Mouse (Mus musculus): Measurements from ENCODE around the gene Mrpl33.

The Mrpl33 gene

DNA sequence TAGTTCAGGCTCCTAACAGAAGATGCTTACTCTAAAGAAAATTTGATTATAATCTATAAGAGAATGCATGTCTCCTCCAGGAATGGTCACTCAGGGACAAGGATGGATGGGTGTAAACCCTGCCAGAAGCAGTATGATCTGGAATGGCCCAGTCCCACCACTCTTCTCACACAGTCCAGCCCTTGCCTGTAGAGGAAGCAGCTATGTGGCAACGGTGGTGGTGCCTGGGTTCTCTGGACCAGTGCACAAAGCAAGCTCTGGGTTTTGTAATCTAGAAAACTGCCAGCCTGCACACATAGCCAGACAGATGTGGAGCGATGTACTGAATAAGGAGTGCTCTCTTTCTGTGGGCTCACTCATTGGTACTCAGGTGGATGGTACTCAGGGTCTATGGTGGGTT, 43.8 kb downstream of the Mrpl33 start:
- DNase-seq (ENCODE audit: low read depth, low spot score), result no peak

DNA sequence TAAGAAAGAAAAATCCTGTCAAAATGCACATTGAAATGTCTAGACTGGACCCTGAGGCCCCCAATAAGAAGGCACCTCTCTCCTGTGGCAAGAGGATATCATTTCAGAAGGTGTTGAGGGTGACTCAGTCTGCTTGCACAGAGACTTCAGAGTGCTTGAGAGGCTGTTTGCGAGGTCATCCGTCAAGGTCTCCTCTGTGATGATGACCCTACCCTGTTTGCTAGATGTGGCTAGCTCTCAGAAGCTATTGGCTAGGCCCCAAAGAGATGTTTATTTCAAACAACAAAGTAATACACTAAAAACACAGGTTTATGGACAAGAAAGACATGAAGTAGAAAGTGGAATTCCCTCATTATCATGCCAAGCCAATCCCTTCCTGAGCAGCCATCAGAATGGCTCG, 45.6 kb downstream of the Mrpl33 start:
- no peak for DNase-seq (ENCODE audit: low read depth, low spot score)

DNA sequence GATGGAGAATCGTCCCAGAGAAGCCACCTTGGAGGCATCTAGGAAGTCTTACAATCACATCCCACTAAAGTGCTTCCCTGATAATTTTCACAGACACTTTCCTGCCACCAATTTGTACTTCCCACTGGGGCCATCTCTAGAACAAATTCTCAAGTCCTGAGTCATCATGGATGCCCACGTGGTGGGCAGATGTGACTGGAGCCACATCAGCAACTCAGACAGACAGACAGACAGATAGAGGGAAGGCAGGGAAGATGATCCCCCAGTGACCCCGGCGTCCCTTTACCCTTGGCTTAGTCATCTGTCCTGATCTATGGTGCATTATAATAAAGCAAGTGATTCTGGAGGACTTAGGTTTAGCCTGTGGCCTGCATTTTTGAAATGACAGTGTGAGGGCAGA, 47.5 kb downstream of the Mrpl33 start:
- DNase-seq (ENCODE audit: low read depth, low spot score), result no peak

DNA sequence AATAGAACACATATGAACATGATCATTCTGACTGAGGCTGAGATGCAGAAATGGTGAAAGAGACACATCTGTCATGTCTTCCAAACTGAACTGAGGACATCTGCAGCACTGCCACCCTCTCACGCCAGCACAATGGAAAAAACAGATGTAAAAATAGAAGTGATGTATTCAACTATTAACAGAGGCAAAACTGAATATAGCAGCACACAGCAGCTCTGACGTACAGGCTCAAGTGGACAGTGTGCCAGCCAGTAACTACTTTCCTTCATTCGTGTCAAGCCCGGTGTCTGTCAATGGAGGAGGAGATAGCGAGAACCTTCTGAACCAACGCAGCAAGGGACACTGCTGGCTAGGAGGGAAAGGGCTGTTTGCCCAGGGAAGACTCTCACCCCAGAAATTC, 48.1 kb downstream of the Mrpl33 start:
- DNase-seq (ENCODE audit: low read depth, low spot score), result no peak

DNA sequence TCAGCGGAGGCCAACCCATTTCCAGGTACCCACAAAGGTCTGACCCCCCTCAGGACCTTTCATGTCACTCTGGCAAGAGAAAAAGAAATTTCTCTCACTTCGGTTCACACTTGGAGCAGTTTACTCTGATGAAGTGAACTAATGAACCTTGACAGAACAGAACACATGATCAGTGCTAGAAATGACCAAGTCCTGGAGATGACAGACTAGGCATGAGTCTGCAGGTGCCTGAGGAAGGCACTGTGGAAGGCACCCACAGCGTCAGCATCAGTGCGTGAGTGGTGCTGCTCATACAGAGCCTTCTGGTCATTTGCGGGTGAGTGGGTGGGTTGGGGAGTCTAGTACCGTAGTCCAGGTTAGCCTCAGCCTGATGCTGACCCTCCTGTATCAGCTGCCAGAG, 49.1 kb downstream of the Mrpl33 start:
- no peak for DNase-seq (ENCODE audit: low read depth, low spot score)

DNA sequence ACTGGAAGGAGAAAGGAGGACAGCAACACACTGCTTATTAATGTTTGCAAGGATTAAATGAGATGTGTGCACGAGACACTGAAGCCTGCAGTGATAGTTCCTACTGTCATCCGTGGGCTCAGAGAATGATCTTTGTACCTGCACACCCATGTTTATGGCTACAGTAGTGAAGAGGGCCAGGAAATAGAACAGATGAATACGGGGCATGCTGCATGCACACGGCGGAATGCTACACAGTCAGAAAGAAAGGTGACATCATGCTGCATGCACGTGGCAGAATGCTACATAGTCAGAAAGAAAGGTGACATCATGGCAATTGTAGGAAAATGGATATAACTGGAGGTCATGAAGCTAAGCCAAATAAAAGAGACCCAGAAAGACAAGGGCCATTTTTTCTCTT, 49.8 kb downstream of the Mrpl33 start:
- DNase-seq (ENCODE audit: low read depth, low spot score), result no peak

DNA sequence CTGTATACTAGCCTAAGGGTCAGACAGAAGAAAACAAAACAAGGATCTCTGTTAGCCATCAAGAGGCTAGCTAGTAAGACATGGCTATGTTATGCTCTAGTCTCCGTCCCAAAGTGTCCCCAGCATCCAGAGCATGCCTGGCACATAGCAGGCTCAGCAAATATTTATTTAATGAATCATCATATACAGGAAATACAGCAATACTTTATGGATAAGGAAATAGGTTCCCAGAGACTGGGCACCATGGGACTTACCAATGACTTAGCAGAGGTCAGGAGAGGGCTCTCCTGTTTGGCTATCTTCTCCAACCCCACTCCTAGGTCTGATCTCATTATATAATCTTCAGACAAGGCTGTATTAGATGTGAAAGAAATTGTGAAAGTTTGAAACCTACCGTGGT, 50.6 kb downstream of the Mrpl33 start:
- DNase-seq (ENCODE audit: low read depth, low spot score), result no peak

DNA sequence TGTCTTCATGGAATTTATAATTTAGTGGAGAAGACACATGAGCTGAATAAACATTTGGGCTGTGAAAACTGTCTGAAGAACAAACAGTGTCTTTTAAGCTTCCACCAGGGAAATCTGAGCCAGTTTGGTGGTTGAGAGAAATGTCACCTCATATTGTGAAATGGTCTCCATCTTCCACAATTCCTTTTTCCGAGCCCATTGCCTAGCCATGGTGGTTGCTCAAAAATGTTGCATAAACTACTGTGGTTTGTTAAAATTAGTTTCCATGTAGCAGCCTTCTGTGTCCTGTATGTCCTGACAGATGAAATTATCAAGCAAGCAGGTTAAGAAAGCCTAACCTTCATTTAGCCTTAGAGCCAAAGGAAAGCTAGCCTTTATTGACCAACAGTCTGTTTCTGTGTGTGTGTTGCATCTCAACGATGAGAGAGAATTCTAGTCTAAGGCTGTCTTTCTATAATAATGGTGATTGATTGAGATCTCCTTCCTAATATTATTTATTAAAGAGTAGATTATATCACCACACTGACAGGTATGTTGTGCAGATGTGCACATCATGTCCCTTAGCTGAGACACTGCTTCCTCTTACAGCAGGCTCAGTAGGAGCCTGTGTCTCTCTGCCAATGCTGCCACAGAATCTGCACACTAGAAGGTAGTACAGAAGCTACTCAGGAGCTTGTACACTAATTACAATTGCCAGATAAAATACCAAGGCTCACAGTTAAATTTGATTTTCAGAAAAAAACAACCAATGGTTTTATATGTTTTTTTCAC, 54.0 kb downstream of the Mrpl33 start:
- no peak for DNase-seq (ENCODE audit: low read depth, low spot score)

DNA sequence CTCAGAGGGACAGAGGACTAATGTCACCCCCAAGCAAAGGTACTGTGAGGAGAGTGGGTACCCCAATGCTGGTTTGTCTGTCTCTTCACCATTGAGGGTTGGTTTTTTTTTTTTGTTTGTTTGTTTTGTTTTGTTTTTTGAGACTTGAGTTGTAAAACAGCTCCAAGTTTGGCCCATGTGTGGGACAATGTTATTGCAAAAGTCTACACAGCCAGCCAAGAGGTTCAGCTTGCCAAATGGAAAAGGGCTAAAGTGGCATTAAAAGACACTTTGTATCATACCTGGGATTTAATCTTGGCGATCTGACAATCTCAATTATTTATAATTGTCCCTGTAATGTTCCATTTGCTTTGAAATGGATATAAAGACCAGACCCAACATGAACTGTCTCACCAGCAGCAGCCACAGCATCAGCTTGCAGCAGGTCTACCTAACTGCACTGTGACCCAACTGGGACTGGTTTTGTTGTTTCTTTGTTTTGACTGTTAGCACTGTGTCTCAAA, 59.0 kb downstream of the Mrpl33 start:
- DNase-seq (ENCODE audit: low read depth, low spot score), result no peak

DNA sequence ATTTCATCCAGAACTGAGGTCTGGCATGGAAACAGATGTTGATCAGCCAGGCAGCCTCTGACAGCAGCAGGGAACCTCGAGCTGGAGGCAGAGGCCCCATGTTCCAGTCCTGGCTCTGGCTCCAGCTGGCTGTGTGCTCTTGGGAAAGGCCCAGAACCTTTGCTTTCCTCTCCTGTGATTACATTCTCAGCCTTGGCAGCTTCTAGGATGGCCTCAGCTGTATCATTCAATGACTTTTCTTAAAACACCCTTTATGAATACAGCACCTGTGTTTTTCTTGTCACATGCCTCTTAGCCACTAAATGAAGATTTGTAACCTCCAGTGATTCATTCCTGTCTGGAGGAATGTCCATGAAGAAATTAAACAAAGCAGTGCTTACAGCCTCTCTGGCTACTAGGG, 69.4 kb downstream of the Mrpl33 start:
- DNase-seq (ENCODE audit: low read depth, low spot score), result no peak

DNA sequence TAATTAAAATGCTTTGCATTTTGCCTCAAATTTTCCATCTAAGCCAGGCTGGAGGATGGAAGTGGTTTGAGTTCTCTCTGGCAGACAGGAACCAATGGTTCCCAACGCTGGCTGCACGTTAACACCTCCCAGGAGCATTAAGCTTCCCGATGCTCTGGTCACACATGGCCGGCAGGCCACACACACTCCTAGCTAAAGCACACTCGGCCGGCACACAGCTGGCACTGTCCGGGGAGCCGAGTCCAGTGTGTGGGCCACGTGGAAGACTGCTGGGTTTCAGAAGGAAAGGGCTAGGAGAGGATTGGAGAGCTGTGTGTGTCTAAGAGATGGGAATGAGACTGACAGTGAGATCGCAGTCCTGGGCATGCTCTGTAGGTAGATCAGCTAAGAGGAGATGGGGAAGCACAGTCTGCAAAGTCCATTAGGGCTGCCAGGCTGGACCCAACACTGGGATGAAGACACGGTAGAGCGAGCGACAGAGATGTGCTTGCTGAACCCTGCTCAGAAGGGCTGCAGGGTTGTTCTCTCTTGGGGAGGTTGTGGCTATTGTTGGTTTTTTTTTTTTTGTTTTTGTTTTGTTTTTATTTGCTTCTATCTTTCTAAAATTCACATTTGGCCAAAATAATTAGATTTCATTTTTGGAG, 71.7 kb downstream of the Mrpl33 start:
- DNase-seq (ENCODE audit: low read depth, low spot score), result no peak

DNA sequence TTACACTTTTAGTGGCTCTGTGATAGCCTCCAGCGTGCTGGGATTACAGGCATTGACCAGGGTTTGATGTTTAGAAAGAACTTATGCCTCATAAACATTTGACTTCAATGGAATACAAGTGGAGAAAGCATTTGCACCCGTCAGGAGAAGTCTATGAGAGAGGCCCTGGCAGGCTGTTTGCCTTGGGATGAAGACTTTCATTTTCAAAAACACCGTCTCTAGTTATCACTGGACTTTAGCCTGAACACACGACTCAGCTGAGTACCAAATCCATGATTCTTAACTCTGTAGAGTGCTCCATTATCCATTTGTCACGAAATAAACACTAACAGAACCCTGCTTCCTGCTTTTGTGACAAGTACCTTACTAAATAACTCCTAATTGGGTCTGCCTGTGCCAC, 73.2 kb downstream of the Mrpl33 start:
- no peak for DNase-seq (ENCODE audit: low read depth, low spot score)

DNA sequence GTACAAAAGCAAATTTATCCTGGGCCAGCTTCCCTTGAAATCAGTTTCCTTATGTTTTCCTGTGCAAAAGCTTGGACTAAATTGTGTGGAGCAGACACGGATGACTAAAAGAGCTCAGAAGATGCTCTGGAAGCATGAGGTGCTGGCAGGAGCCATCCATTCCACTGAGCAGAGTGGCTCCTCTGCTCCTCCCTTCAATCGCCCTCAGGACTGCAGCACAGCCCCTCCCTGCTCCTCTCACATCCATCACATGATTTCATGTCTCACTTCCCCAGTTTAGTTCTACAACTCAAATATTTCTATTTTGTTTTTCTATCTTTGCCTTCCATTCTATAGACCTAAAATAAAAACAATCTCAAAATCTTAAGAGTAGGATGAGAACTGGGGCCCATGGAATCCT, 74.4 kb downstream of the Mrpl33 start:
- DNase-seq (ENCODE audit: low read depth, low spot score), result no peak

DNA sequence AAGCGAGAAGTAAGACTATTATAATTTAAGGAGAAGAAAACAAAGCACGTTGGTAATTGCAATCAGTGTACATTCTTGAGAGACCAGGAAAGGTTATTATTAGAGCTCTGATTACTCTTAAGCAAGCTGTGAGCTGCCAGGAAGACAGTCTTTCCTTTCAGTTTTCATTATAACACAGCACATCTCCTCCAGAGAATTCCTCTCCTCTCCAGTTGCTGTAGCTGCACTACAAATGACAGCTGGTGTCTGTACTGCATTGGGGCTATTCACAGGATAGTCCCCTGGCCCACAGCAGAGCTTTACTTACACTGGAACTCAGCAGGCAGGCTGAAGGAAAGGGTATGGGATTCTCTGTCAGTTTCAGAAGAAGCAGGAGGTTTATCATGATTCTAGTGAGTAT, 76.7 kb downstream of the Mrpl33 start:
- DNase-seq (ENCODE audit: low read depth, low spot score), result no peak

DNA sequence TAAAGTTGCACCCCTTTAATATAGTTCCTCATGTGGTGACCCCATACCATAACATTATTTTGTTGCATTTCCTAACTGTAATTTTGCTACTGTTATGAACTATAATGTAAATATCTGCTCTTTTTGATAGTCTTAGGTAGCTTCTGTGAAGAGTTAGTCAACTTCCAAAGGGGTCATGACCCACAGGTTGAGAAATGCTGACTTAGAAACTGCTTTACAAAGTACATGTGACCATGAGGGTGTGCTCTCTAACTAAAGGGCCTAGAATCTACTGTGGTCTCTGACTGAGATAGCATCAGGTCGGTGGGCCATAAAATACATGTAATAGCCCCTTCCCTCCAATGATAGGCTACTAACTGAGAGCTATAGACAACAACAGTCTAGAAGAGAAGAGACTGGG, 81.3 kb downstream of the Mrpl33 start:
- no peak for DNase-seq (ENCODE audit: low read depth, low spot score)

DNA sequence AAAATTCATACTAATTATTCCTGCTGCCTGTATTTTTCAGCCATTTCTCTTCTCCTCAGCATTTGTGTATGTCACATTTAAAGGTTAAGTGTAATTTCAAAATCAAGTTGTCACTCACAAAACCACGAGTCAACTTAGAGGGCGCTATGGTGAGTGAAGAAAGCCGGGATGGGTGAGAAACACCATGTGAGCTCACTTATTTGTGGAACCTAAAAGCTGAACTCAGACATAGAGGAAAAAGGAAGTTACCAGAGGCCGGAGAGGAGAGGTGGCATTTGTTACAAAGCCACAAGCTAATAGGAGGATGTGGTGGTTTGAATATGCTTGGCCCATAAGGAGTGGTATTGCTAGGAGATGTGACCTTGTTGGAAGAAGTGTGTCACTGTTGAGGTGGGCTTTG, 83.4 kb downstream of the Mrpl33 start:
- DNase-seq (ENCODE audit: low read depth, low spot score), result no peak

DNA sequence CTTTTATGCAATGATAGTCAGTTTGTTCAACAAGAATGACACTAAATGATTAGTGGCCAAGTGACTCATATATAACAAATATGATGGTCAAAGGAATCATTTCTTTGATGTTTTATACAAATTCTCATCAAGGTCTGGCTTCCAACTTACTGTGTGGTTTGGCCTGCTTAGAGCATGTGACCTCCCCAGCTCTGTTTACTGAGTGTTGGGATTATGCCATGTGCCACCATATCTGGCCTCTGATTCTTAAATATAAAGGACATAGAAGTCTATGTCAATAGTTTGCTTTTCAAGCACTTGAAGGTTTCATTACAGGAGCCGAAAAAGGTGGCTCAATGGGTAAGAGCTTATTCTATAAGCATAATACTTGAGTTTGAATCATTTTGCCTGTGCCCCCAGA, 85.6 kb downstream of the Mrpl33 start:
- DNase-seq (ENCODE audit: low read depth, low spot score), result no peak

DNA sequence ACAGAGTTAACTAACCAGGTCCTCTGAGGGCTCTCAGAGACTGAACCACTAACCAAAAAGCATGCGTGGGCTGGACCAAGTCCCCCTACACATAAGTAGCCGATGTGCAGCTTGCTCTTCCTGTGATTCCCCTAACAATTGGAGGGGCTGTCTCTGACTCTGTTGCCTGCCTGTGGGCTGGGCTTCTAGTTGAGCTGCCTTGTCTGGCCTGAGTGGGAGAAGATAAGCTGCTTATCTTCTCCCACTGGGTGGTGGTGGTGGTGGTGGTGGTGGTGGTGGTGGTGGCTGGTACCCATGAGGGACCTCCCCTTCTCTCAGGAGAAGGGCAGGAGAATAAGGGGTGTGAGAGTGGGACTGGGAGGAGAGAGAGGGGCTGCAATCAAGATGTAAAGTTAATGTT, 89.3 kb downstream of the Mrpl33 start:
- no peak for DNase-seq (ENCODE audit: low read depth, low spot score)

DNA sequence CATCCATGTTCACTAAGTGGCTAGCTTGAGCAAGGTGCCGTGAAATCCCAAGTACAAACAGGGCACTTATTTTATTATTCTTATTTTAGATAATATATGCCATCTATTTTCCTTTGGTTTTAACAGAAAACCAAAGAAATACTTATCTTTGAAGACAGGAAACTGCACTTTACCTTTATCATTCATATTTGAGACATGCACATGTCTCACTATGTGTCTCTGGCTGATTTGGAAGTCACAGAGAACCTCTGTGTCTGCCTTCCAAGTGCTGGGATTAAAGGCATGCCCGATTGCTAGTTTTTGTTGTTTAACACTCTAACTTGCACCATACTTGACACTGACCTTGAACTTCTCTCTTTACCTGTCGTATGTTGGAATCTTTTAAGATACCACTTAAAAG, 91.2 kb downstream of the Mrpl33 start:
- no peak for DNase-seq (ENCODE audit: low read depth, low spot score)

DNA sequence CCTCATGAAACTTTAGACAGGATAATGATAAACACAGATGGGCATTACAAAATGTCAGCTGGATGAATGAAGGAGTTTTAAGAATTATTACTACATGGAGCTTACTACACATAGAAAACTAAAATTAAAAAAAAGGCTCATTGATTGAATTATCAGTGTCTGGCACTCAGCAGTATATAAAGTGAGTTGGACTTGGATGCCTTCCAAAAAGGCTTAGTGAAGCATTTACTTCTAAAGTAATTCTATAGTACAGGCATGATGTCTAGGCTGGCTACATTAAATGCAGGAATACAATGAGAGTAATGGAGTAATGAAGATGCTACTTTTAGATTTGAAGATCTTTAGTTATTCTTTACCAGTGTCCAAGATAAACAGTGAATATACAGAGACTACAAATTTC, 96.5 kb downstream of the Mrpl33 start:
- DNase-seq (ENCODE audit: low read depth, low spot score), result no peak

DNA sequence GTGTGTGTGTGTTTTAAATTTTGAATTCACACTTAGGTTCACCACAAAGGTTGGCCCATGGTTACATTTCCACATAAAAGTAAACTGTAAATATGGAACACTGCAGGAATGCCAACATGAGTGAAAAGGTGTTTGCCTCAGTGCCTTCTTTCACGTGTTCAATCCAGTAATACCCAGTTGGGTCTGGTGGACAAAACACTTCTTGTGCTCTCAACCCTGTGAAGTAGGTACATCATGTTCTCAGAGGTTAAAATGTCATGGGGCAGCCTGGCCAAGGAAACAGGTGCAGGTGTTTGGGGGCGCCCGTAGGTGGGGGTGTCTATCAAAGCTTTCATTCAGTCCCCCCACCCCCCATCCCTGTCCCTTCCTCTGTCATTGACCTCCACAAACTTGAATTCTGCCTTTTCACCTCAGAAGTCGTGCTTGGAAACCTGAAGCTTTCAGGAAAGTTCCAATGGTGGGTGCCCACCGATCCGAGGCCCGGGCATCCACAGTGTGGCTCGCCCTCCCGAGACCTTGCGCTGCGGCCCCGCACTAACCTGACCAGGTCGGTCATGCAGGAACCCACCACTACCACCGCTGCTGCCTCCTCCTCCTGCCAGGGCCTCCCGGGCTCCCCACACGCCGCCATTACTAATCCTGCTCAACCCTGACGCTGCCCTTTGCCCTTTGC, 100.4 kb downstream of the Mrpl33 start, which contains the start of gene Rbks:
Gene Rbks, minus strand, starts transcription at position 657 of the 673 bp plus-strand sequence.
- DNase-seq (ENCODE audit: low read depth, low spot score), result no peak

DNA sequence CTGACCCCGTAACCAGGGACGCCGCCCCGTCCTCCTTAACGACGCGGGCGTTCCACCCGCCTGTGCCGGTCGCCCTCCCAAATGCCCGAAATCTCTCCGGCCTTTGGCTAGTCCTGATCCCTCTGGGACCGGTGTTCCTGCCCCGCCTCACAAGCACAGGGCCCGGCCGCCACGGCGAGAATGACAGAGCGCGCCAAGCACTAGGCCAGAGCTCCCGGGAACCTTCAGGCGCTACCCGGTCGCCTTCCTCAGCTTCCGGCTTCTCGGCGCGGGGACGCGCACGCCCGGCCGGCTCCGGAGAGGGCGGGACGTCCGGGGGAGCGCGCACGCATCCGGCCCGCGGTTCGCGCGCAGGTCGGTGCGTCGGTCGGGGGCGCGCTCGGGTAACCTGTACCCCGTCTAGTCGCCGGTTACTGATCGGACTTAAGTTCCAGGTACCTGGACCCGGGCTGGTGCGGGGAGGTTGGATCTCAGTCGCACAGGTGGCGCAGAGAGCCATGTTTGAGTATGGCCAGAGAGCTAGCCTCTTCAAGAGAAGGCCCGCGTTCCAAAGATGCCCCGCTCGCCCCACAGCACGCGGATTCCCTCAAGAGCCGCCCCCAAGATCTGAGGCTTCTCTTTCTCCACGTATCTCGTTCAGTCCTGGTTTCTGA, 101.0 kb downstream of the Mrpl33 start, which contains the start of gene Babam2:
Gene Babam2, plus strand, starts transcription at position 41 of the 653 bp plus-strand sequence.
- DNase-seq (ENCODE audit: low read depth, low spot score), result peak; percentile 74

Measured in WW6 (cell line).